Mouse (Mus musculus): ENCODE data around the gene Cypt2. TPM values are rescaled to one million over a fixed set of nuclear protein-coding genes. Genes with fewer than 3 reads are reported as not detected.

Cypt2 gene
- not detected in 2 replicates for polyA plus RNA-seq (2015; fragmentation: Nextera tagmentation; extraction: Ambion mirVana)

DNA sequence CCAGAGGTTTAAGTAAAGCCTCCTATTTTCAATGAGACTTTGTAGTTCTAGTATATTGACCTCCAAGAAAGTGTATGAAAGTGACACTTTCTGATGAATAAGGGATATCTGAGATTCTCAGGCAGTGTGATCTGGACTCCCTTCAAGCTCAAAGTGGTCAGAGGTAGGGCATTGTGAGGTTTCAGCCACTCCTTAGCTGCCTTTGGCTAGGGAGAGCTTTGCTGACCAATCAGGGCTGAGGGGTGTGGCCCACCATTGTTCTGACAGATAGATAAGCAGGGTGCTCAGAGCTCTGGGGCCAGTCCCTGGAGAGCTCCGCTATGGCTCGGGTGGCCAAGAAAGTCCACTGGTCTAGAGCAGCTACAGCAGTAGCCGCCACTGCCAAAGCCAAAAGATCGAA, at the start of gene Cypt2:
Gene Cypt2 (plus strand): TSS at position 301 of the 400 bp plus-strand sequence.

